28 mouse cellular contexts compared by ENCODE assay signal in genomic region chr1:12288521-12288920, GRCm38 (mm10).
"Had no signal": no experiment of that assay in that cellular context is flagged by ENCODE, and none has a peak within 500 bp of the region (broad histone marks: within the 10 kb centered on the region; RNA-seq: fewer than 3 reads in every experiment).

No protein-coding gene starts in this region.

- H3K4me3 ChIP-seq: embryonic facial prominence, embryonic 10.5 days; embryonic facial prominence, embryonic 12.5 days; embryonic facial prominence, embryonic 13.5 days; embryonic facial prominence, embryonic 15.5 days; erythroblast, embryonic 14.5 days; forebrain, embryonic 10.5 days; forebrain, embryonic 12.5 days; forebrain, embryonic 13.5 days; forebrain, embryonic 15.5 days; gastrocnemius, adult 2 months; heart, adult 2 months had no signal

- H3K27me3 ChIP-seq: embryonic facial prominence, embryonic 12.5 days; embryonic facial prominence, embryonic 13.5 days; embryonic facial prominence, embryonic 15.5 days; forebrain, embryonic 12.5 days; forebrain, embryonic 13.5 days; forebrain, embryonic 15.5 days had no signal

- H3K27ac ChIP-seq: embryonic facial prominence, embryonic 10.5 days; embryonic facial prominence, embryonic 12.5 days; embryonic facial prominence, embryonic 13.5 days; embryonic facial prominence, embryonic 15.5 days; forebrain, embryonic 10.5 days; forebrain, embryonic 12.5 days; forebrain, embryonic 13.5 days; forebrain, embryonic 15.5 days; gastrocnemius, adult 2 months; heart, adult 2 months had no signal

- H3K9ac ChIP-seq: embryonic facial prominence, embryonic 12.5 days; embryonic facial prominence, embryonic 13.5 days; embryonic facial prominence, embryonic 15.5 days; forebrain, embryonic 12.5 days; forebrain, embryonic 13.5 days; forebrain, embryonic 15.5 days; forebrain, postnatal 0 days had no signal

- H3K36me3 ChIP-seq: embryonic facial prominence, embryonic 10.5 days; embryonic facial prominence, embryonic 12.5 days; embryonic facial prominence, embryonic 13.5 days; embryonic facial prominence, embryonic 15.5 days; forebrain, embryonic 10.5 days; forebrain, embryonic 12.5 days; forebrain, embryonic 15.5 days had no signal

- H3K4me1 ChIP-seq: embryonic facial prominence, embryonic 12.5 days; forebrain, embryonic 10.5 days; forebrain, embryonic 12.5 days; forebrain, embryonic 13.5 days; forebrain, embryonic 15.5 days had no signal

- DNase-seq: cerebellum, adult 2 months; cerebellum, adult 8-10 months; cerebellum, adult 9-10 months; cerebellum, adult 9-11 months; cerebellum, postnatal 10 days; cerebellum, postnatal 14 days; cerebellum, postnatal 25 days; cerebellum, postnatal 36 days; embryo, embryonic 11 days; forebrain, postnatal 0 days; gastrocnemius, adult 2 months; gastrocnemius, postnatal 14 days; gastrocnemius, postnatal 25 days; gastrocnemius, postnatal 36 days; heart, adult 11 months; heart, adult 18-20 months; heart, adult 2 months had no signal

- H3K9me3 ChIP-seq: embryonic facial prominence, embryonic 10.5 days; embryonic facial prominence, embryonic 12.5 days; embryonic facial prominence, embryonic 13.5 days; embryonic facial prominence, embryonic 15.5 days; forebrain, embryonic 10.5 days; forebrain, embryonic 12.5 days; forebrain, embryonic 13.5 days; forebrain, embryonic 15.5 days had no signal

- ATAC-seq: forebrain, embryonic 13.5 days; forebrain, embryonic 14.5 days; forebrain, embryonic 15.5 days; forebrain, embryonic 16.5 days; forebrain, postnatal 0 days had no signal

- H3K4me2 ChIP-seq: embryonic facial prominence, embryonic 12.5 days; embryonic facial prominence, embryonic 13.5 days; embryonic facial prominence, embryonic 15.5 days; forebrain, embryonic 12.5 days; forebrain, embryonic 13.5 days; forebrain, embryonic 15.5 days had no signal
